Mouse (Mus musculus) G1E (cell line): ENCODE measurements around the gene Sp2. TPM values are rescaled to one million over a fixed set of nuclear protein-coding genes. Genes with fewer than 3 reads are reported as not detected.

ENCODE experiments used
- ATAC-seq: 2 replicates; pipeline ENCODE4 v1.8.0; 2016; ENCODE audit warnings: mild to moderate bottlenecking; ENCODE audit not compliant: insufficient number of reproducible peaks, poor library complexity, low FRiP score, severe bottlenecking; ENCODE audit errors: extremely low read depth
- DNase-seq: peaks from one replicate; pipeline ENCODE4 v3.0.0; 2012; ENCODE audit warnings: low spot score
- H3K27me3 ChIP-seq: 2 replicates; pipeline ENCODE4 v1.6.1; 2012; ENCODE audit warnings: mild to moderate bottlenecking, low read length, inconsistent platforms; ENCODE audit not compliant: insufficient read depth
- H3K36me3 ChIP-seq: replicated peaks from 2 replicates; pipeline ENCODE3; 2012; ENCODE audit warnings: mild to moderate bottlenecking, inconsistent platforms
- H3K4me1 ChIP-seq: 2 replicates; pipeline ENCODE4 v1.6.1; 2012; ENCODE audit warnings: low read depth, low read length, inconsistent platforms, mixed read lengths; ENCODE audit not compliant: insufficient read depth
- H3K4me3 ChIP-seq: 2 replicates; pipeline ENCODE4 v1.5.1; 2012; ENCODE audit warnings: low read depth, mild to moderate bottlenecking, inconsistent platforms, low read length, moderate library complexity, mixed read lengths
- H3K9me3 ChIP-seq: replicated peaks from 2 replicates; pipeline ENCODE4 v1.6.1; 2012; ENCODE audit warnings: inconsistent platforms
- CTCF ChIP-seq: IDR thresholded peaks from 2 replicates; pipeline ENCODE4 v1.5.1; 2012; ENCODE audit warnings: low read depth, low read length, inconsistent platforms, mixed read lengths
- GATA1 ChIP-seq: IDR thresholded peaks from 2 replicates; pipeline ENCODE4 v1.6.1; 2012; ENCODE audit warnings: borderline replicate concordance, low read length, inconsistent platforms, mixed read lengths
- GATA2 ChIP-seq: IDR thresholded peaks from 2 replicates; pipeline ENCODE4 v1.6.1; 2012; ENCODE audit warnings: low read depth, low read length, inconsistent platforms, borderline replicate concordance
- POLR2AphosphoS5 ChIP-seq: IDR thresholded peaks from 2 replicates; pipeline ENCODE4 v1.6.1; 2012; ENCODE audit warnings: low read depth, low read length, inconsistent platforms; ENCODE audit not compliant: insufficient replicate concordance
- TAL1 ChIP-seq: conservative IDR thresholded peaks from 2 replicates; pipeline ENCODE4 v1.6.1; 2012; ENCODE audit warnings: low read depth, low read length, inconsistent platforms, mixed read lengths
- polyA plus RNA-seq: library from polyadenylated mRNA; stranded (reverse); fragments of >175 nt; gene quantifications from 2 replicates; pipeline ENCODE4 v1.2.3, GENCODE M21; 2012
- total RNA-seq, 2 experiments: library from RNA; stranded (forward) in 1 of 2; stranded (reverse) in 1 of 2; fragments of 200-1000 nt in 1 of 2; fragments of >200 nt in 1 of 2; fragmentation: Nextera tagmentation in 1 of 2; gene quantifications; 2 replicates each; pipeline ENCODE4 v1.2.3; 2014 to 2017

Gene Sp2
- total and polyA plus RNA-seq, 3 experiments = 1.6 to 46.6 (median 27.9) TPM

DNA sequence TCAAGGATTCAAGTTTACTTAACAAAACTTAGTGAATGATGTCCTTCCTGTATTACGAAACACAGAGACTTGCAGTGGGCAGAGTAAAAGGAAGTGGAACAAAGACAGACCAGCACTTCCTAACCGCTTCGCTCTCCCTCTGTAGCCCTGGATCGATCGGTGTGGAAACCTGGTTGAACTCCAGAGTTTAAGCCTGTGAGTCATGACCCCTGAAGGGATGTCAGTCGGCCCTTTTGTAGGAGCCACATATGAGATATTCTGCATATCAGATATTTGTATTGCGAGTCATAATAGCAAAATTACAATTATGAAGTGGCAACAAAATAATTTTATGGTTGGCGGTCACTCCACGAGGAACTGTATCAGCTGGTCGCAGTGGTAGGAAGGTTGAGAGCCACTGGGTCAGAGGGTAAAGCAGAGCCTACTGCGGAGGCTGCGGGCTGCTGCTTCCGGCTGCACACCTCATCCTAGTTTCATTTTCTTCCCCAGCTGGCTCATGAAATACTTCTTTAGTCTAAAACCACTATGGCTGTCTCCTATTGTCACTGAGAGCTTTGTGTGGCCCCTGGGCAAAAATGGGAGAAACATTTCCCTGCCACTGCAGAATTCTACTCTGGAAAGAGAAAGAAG lies 15.7 kb downstream of the Sp2 start:
- ATAC-seq (no peak), DNase-seq (no peak)
- Histone ChIP-seq H3K4me1 (peaks cover 77% of the 10 kb centered on the region), H3K9me3 (no peaks in the 10 kb centered on the region), H3K27me3 (no peaks in the 10 kb centered on the region), H3K4me3 (no peak overlapping the region; the same call in 1 of the 2 replicates), H3K36me3 (peaks cover 89% of the 10 kb centered on the region)
- TF ChIP-seq TAL1 (no peak), GATA2 (no peak), POLR2AphosphoS5 (no peak), CTCF (no peak), GATA1 (no peak)

GRCm38 (mm10) chr11:96966172-96966571 lies 16.6 kb downstream of the Sp2 start:
- no peaks in the 10 kb centered on the region for H3K9me3 ChIP-seq
- H3K36me3 ChIP-seq = peaks cover 90% of the 10 kb centered on the region
- H3K27me3 ChIP-seq = no peaks in the 10 kb centered on the region; the same call in 1 of the 2 replicates
- TF ChIP-seq GATA1 = no peak
- TF ChIP-seq POLR2AphosphoS5 = no peak
- no peak for TF ChIP-seq GATA2
- TF ChIP-seq TAL1 = no peak
- TF ChIP-seq CTCF = no peak
- ATAC-seq = no peak
- peaks cover 82% of the 10 kb centered on the region for H3K4me1 ChIP-seq
- no peak for DNase-seq
- no peak overlapping the region for H3K4me3 ChIP-seq

- peak; percentile 40; the same call in 1 of the 2 replicates for ATAC-seq
- peak; percentile 64 for DNase-seq
- TF ChIP-seq TAL1 = no peak
- peak; percentile 72 for TF ChIP-seq CTCF
- no peaks in the 10 kb centered on the region; the same call in 1 of the 2 replicates for H3K27me3 ChIP-seq
- H3K4me3 ChIP-seq = no peak overlapping the region
- H3K9me3 ChIP-seq = no peaks in the 10 kb centered on the region
- peaks cover 93% of the 10 kb centered on the region for H3K36me3 ChIP-seq
- H3K4me1 ChIP-seq = peaks cover 80% of the 10 kb centered on the region
These were observed 19.2 kb downstream of the Sp2 start for GRCm38 (mm10) chr11:96963580-96963979.

GRCm38 (mm10) chr11:96957061-96957805 lies 25.5 kb downstream of the Sp2 start:
- ATAC-seq (no peak), DNase-seq (no peak)
- Histone ChIP-seq H3K4me3 (peak overlapping the region; percentile 10; the same call in 1 of the 2 replicates), H3K27me3 (no peaks in the 10 kb centered on the region; the same call in 1 of the 2 replicates), H3K4me1 (peaks cover 93% of the 10 kb centered on the region), H3K36me3 (peaks cover 98% of the 10 kb centered on the region), H3K9me3 (no peaks in the 10 kb centered on the region)
- TF ChIP-seq CTCF = no peak
- no peak for TF ChIP-seq GATA2
- TF ChIP-seq POLR2AphosphoS5 = no peak
- no peak for TF ChIP-seq TAL1
- TF ChIP-seq GATA1 = no peak

DNA sequence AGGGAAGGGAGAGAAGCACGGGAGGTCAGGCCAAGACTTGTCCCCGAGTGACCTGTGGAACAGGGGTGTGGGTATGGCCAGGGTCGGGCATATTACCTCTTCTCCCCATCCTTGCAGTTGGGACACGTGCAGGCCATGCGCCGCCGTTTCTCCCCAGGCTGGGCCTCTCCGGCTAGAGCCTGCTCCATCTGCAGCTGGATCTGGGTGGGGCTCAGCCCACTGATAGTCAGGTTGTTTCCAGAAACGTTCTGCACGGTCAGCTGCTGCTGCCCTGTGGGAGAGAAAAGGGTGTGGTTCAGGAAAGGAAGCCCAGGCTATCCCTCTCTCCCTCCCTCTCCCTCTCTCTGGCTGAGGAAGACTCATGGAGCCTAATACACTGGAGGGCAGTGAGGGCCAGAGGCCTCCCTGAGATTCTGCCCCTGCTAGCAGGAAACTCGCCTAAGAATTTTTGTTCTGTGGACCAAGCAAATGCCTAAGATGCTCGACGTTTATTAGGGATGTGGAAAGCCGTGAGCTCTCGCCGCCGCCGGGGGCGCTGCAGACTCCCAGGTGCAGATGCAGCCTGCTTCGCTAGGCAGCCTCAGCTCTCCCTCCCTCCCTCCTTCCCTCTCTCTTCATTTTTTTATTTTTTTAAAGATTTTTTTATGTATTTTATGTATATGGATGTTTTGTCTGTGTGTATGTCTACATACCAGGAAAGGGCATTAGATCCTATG lies 26.6 kb downstream of the Sp2 start:
- peak; percentile 70 for DNase-seq
- Histone ChIP-seq H3K4me1 (peaks cover 94% of the 10 kb centered on the region), H3K36me3 (peaks cover 98% of the 10 kb centered on the region), H3K27me3 (no peaks in the 10 kb centered on the region), H3K9me3 (no peaks in the 10 kb centered on the region), H3K4me3 (peak overlapping the region; percentile 61; the same call in 1 of the 2 replicates)
- peak; percentile 77 for ATAC-seq
- peak; percentile 48 for TF ChIP-seq CTCF
- no peak for TF ChIP-seq GATA1
- TF ChIP-seq TAL1 = 0 out of 2 replicates have a peak, but pooled peaks have one; percentile 8
- no peak; the same call in 1 of the 2 replicates for TF ChIP-seq POLR2AphosphoS5
- TF ChIP-seq GATA2 = no peak

- TF ChIP-seq GATA1 (no peak), TAL1 (no peak), CTCF (no peak), POLR2AphosphoS5 (no peak; the same call in 1 of the 2 replicates), GATA2 (no peak)
- no peak for DNase-seq
- no peaks in the 10 kb centered on the region for H3K27me3 ChIP-seq
These were observed 27.7 kb downstream of the Sp2 start for GRCm38 (mm10) chr11:96955094-96955493.

More at GRCm38 (mm10) chr11:96955094-96955493, 27.7 kb downstream of the Sp2 start:
- Histone ChIP-seq H3K4me1 (peaks cover 94% of the 10 kb centered on the region), H3K36me3 (peaks cover 98% of the 10 kb centered on the region), H3K4me3 (peak overlapping the region; percentile 61; the same call in 1 of the 2 replicates), H3K9me3 (no peaks in the 10 kb centered on the region)
- no peak for ATAC-seq
